Mouse (Mus musculus) liver, embryonic 14.5 days (tissue): ENCODE data around the gene Adgrl4.

Experiments used
- CTCF ChIP-seq: IDR thresholded peaks from 2 replicates; pipeline ENCODE4 v1.5.1; 2016; ENCODE audit warnings: antibody characterized with exemption, low read depth, control low read depth
- EP300 ChIP-seq: IDR thresholded peaks from 2 replicates; pipeline ENCODE4 v1.6.1; 2016; ENCODE audit warnings: antibody characterized with exemption, low read depth

GRCm38 (mm10) chr3:151416931-151417330 lies 20.8 kb upstream of the Adgrl4 start:
- TF ChIP-seq CTCF = no peak
- no peak for TF ChIP-seq EP300
